Mouse (Mus musculus) olfactory bulb, adult 2 months (tissue): ENCODE measurements around the gene Svip.

ENCODE experiments used
- CTCF ChIP-seq: fragments of 200-500 bp; IDR thresholded peaks from 2 replicates; pipeline ENCODE4 v1.5.1; 2012; ENCODE audit warnings: low read depth, mild to moderate bottlenecking, low read length, moderate library complexity; ENCODE audit not compliant: insufficient read depth
- POLR2A ChIP-seq: fragments of 200-500 bp; IDR thresholded peaks from 2 replicates; pipeline ENCODE4 v1.6.1; 2012; ENCODE audit warnings: mild to moderate bottlenecking, low read depth, low read length, moderate library complexity; ENCODE audit not compliant: insufficient read depth

DNA sequence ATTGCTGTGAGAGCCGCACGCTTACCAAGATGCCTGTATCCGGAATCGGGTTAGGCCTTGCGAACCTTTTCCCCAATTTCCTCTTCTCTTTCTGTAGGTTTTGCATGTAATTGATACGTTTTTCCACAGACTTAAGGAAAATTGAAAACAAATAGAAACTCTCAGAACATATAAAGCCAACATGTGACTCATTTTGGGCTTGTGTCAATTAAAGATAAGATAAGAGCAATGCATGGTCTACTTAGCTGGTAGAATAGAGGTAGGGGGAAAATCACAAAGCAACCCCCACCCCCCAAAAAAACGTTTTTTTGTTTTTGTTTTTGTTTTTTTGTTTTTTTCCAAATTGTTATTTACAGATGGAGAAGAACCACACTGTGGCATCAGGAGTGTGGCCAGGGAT lies 7.6 kb upstream of the Svip start:
- TF ChIP-seq CTCF (no peak), POLR2A (no peak)
